Mouse (Mus musculus) E14TG2a.4 (cell line): ENCODE data around the gene Akap12.

Experiments
- H3K27me3 ChIP-seq: 2 replicates; pipeline ENCODE4 v1.6.1; 2014; ENCODE audit warnings: low read length, control low read depth; ENCODE audit not compliant: insufficient read depth
- H3K36me3 ChIP-seq: 2 replicates; pipeline ENCODE4 v1.6.1; 2014; ENCODE audit warnings: low read length, control low read depth; ENCODE audit not compliant: insufficient read depth
- H3K4me1 ChIP-seq: replicated peaks from 2 replicates; pipeline ENCODE4 v1.6.1; 2014; ENCODE audit warnings: low read depth, low read length, control low read depth
- H3K4me3 ChIP-seq: replicated peaks from 2 replicates; pipeline ENCODE4 v1.5.1; 2014; ENCODE audit warnings: mild to moderate bottlenecking, low read length
- H3K9me3 ChIP-seq: 2 replicates; pipeline ENCODE4 v1.6.1; 2014; ENCODE audit warnings: low read length, control low read depth
- CTCF ChIP-seq: conservative IDR thresholded peaks from 2 replicates; pipeline ENCODE4 v1.5.1; 2014; ENCODE audit warnings: low read length
- NANOG ChIP-seq: IDR thresholded peaks from 2 replicates; pipeline ENCODE4 v1.6.1; 2014; ENCODE audit warnings: borderline replicate concordance, low read length, mixed read lengths
- POU5F1 ChIP-seq: IDR thresholded peaks from 2 replicates; pipeline ENCODE4 v1.6.1; 2014; ENCODE audit warnings: low read length, borderline replicate concordance

Gene Akap12

GRCm38 (mm10) chr10:4249235-4249845 is 16.8 kb upstream of the Akap12 start:
- Histone ChIP-seq H3K9me3 (no peaks in the 10 kb centered on the region), H3K4me1 (peaks cover 84% of the 10 kb centered on the region), H3K4me3 (peak overlapping the region; percentile 35; the same call in 1 of the 2 replicates), H3K27me3 (no peaks in the 10 kb centered on the region), H3K36me3 (peaks cover 23% of the 10 kb centered on the region)
- no peak for TF ChIP-seq POU5F1
- TF ChIP-seq CTCF: no peak
- TF ChIP-seq NANOG: peak; percentile 97

- Histone ChIP-seq H3K4me3 (no peak overlapping the region), H3K9me3 (no peaks in the 10 kb centered on the region), H3K27me3 (no peaks in the 10 kb centered on the region), H3K4me1 (peaks cover 93% of the 10 kb centered on the region), H3K36me3 (peaks cover 20% of the 10 kb centered on the region)
- TF ChIP-seq POU5F1 (no peak), NANOG (no peak), CTCF (no peak)
Measured at GRCm38 (mm10) chr10:4250681-4251080, 15.5 kb upstream of the Akap12 start.

- no peaks in the 10 kb centered on the region for H3K9me3 ChIP-seq
- peak overlapping the region; percentile 72 for H3K4me3 ChIP-seq
- H3K36me3 ChIP-seq: peaks cover 7% of the 10 kb centered on the region; the same call in 1 of the 2 replicates
- peaks cover 80% of the 10 kb centered on the region for H3K4me1 ChIP-seq
- H3K27me3 ChIP-seq: no peaks in the 10 kb centered on the region
- TF ChIP-seq CTCF (no peak), POU5F1 (no peak), NANOG (no peak)
Measured at GRCm38 (mm10) chr10:4253613-4254012, 12.6 kb upstream of the Akap12 start.

GRCm38 (mm10) chr10:4254459-4254858 is 11.7 kb upstream of the Akap12 start:
- peak overlapping the region; percentile 72 for H3K4me3 ChIP-seq
- H3K4me1 ChIP-seq: peaks cover 76% of the 10 kb centered on the region
- no peaks in the 10 kb centered on the region for H3K9me3 ChIP-seq
- peaks cover 7% of the 10 kb centered on the region; the same call in 1 of the 2 replicates for H3K36me3 ChIP-seq
- H3K27me3 ChIP-seq: no peaks in the 10 kb centered on the region
- TF ChIP-seq NANOG (no peak), POU5F1 (peak; percentile 27; the same call in 1 of the 2 replicates), CTCF (no peak)

- TF ChIP-seq CTCF (no peak), NANOG (no peak), POU5F1 (no peak)
- no peaks in the 10 kb centered on the region for H3K9me3 ChIP-seq
- peaks cover 76% of the 10 kb centered on the region for H3K4me1 ChIP-seq
- H3K4me3 ChIP-seq: no peak overlapping the region
- H3K36me3 ChIP-seq: peaks cover 7% of the 10 kb centered on the region; the same call in 1 of the 2 replicates
- H3K27me3 ChIP-seq: no peaks in the 10 kb centered on the region
Measured at GRCm38 (mm10) chr10:4260925-4261324, 5.3 kb upstream of the Akap12 start.

GRCm38 (mm10) chr10:4261359-4261952 is 4.7 kb upstream of the Akap12 start:
- TF ChIP-seq CTCF (no peak), POU5F1 (no peak), NANOG (no peak)

GRCm38 (mm10) chr10:4265641-4266040 is 539 bp upstream of the Akap12 start:
- Histone ChIP-seq H3K27me3 (no peaks in the 10 kb centered on the region), H3K36me3 (peaks cover 16% of the 10 kb centered on the region), H3K4me3 (peak overlapping the region; percentile 94), H3K9me3 (no peaks in the 10 kb centered on the region), H3K4me1 (peaks cover 71% of the 10 kb centered on the region)
- no peak for TF ChIP-seq NANOG
- no peak for TF ChIP-seq CTCF
- TF ChIP-seq POU5F1: no peak

More at GRCm38 (mm10) chr10:4261359-4261952, 4.7 kb upstream of the Akap12 start:
- H3K4me3 ChIP-seq: no peak overlapping the region
- H3K4me1 ChIP-seq: peaks cover 71% of the 10 kb centered on the region
- peaks cover 7% of the 10 kb centered on the region; the same call in 1 of the 2 replicates for H3K36me3 ChIP-seq
- H3K27me3 ChIP-seq: no peaks in the 10 kb centered on the region
- H3K9me3 ChIP-seq: no peaks in the 10 kb centered on the region

GRCm38 (mm10) chr10:4266931-4267310 is 741 bp downstream of the Akap12 start:
- no peaks in the 10 kb centered on the region for H3K9me3 ChIP-seq
- no peak for TF ChIP-seq NANOG
- TF ChIP-seq CTCF: no peak
- no peak for TF ChIP-seq POU5F1
- H3K4me1 ChIP-seq: peaks cover 71% of the 10 kb centered on the region
- peak overlapping the region; percentile 94 for H3K4me3 ChIP-seq
- H3K27me3 ChIP-seq: no peaks in the 10 kb centered on the region
- H3K36me3 ChIP-seq: peaks cover 29% of the 10 kb centered on the region

GRCm38 (mm10) chr10:4267481-4267880 is 1.3 kb downstream of the Akap12 start:
- Histone ChIP-seq H3K27me3 (no peaks in the 10 kb centered on the region), H3K4me1 (peaks cover 71% of the 10 kb centered on the region), H3K36me3 (peaks cover 33% of the 10 kb centered on the region), H3K4me3 (peak overlapping the region; percentile 94), H3K9me3 (no peaks in the 10 kb centered on the region)
- TF ChIP-seq NANOG (no peak), POU5F1 (no peak), CTCF (no peak)
